Mouse (Mus musculus): ENCODE measurements around the gene Cd28.

- TF ChIP-seq CTCF (IDR thresholded peaks at IDR 0.05; ENCODE audit: low read depth) (no peak), EP300 (IDR thresholded peaks at IDR 0.05; ENCODE audit: low read depth) (no peak)
Observed at GRCm38 (mm10) chr1:60803825-60804696, 87.5 kb downstream of the Cd28 start.

Measured in heart, postnatal 0 days (tissue).